Mouse (Mus musculus) skeletal muscle tissue, postnatal 0 days (tissue): ENCODE measurements around the gene Car4. TPM values are rescaled to one million over a fixed set of nuclear protein-coding genes. Genes with fewer than 3 reads are reported as not detected.

Experiments used
- polyA plus RNA-seq: library from polyadenylated mRNA; unstranded; fragments of >200 nt; fragmentation: Nextera tagmentation; extraction: Ambion mirVana; gene quantifications from 2 replicates; pipeline ENCODE4 v1.2.1, GENCODE M21; 2015

The Car4 gene
- polyA plus RNA-seq = 6.5 and 18.0 TPM in 2 replicates

GRCm38 (mm10) chr11:84957591-84958270 is at the start of gene Car4:
Gene Car4, plus strand, starts transcription at chr11:84957786.

GRCm38 (mm10) chr11:84916053-84916702 is 41.4 kb upstream of the Car4 start, which contains the start of gene Znhit3:
Gene Znhit3, minus strand, starts transcription at chr11:84916366.

Other genes with a start within 250 kb of the Car4 start
- 6.3 and 6.5 TPM in 2 replicates for gene Mrm1, start 138.3 kb upstream of the Car4 start, polyA plus RNA-seq
- gene Dhrs11, start 128.8 kb upstream of the Car4 start, polyA plus RNA-seq = 17.7 and 18.1 TPM in 2 replicates
- 34.6 and 43.9 TPM in 2 replicates for gene Ggnbp2, start 87.0 kb upstream of the Car4 start, polyA plus RNA-seq
- 1.6 and 2.4 TPM in 2 replicates for gene Myo19, start 77.6 kb upstream of the Car4 start, polyA plus RNA-seq
- gene Pigw, start 77.5 kb upstream of the Car4 start, polyA plus RNA-seq = 1.6 and 1.7 TPM in 2 replicates
- gene Znhit3, start 41.4 kb upstream of the Car4 start, polyA plus RNA-seq = 34.4 and 34.6 TPM in 2 replicates
- 1.9 and 2.2 TPM in 2 replicates for gene Usp32, start 182.4 kb downstream of the Car4 start, polyA plus RNA-seq
- not detected in 2 replicates for gene 1700125H20Rik, start 212.6 kb downstream of the Car4 start, polyA plus RNA-seq